Mouse (Mus musculus) spleen, adult 12 weeks (tissue): ENCODE data around the gene Itga1.

Experiments
- DNase-seq: peaks from one replicate; pipeline ENCODE4 v3.0.0; 2022; ENCODE audit warnings: low spot score

The Itga1 gene

GRCm38 (mm10) chr13:115098227-115098626 lies 3.5 kb downstream of the Itga1 start:
- no peak for DNase-seq

- no peak for DNase-seq
These were observed 4.8 kb downstream of the Itga1 start for GRCm38 (mm10) chr13:115096965-115097364.

GRCm38 (mm10) chr13:115096216-115096615 lies 5.5 kb downstream of the Itga1 start:
- DNase-seq = no peak

GRCm38 (mm10) chr13:115095392-115095791 lies 6.4 kb downstream of the Itga1 start:
- DNase-seq = no peak

GRCm38 (mm10) chr13:115091511-115091910 lies 10.3 kb downstream of the Itga1 start:
- no peak for DNase-seq

- peak; percentile 17 for DNase-seq
These were observed 10.8 kb downstream of the Itga1 start for GRCm38 (mm10) chr13:115090977-115091445.

GRCm38 (mm10) chr13:115090069-115090976 lies 11.4 kb downstream of the Itga1 start, which contains the start of gene Pelo:
TSS of gene Pelo (minus strand) at chr13:115090186.
- DNase-seq = peak; percentile 93

GRCm38 (mm10) chr13:115089395-115090025 lies 12.3 kb downstream of the Itga1 start:
- peak; percentile 37 for DNase-seq

GRCm38 (mm10) chr13:115089020-115089394 lies 12.8 kb downstream of the Itga1 start:
- DNase-seq = no peak

- no peak for DNase-seq
These were observed 15.8 kb downstream of the Itga1 start for GRCm38 (mm10) chr13:115085974-115086373.

- DNase-seq = no peak
These were observed 19.4 kb downstream of the Itga1 start for GRCm38 (mm10) chr13:115082339-115082738.

- DNase-seq = no peak
These were observed 21.7 kb downstream of the Itga1 start for GRCm38 (mm10) chr13:115079996-115080585.

GRCm38 (mm10) chr13:115078997-115079685 lies 22.6 kb downstream of the Itga1 start:
- no peak for DNase-seq

- DNase-seq = no peak
These were observed 24.2 kb downstream of the Itga1 start for GRCm38 (mm10) chr13:115077346-115078134.

GRCm38 (mm10) chr13:115072386-115072785 lies 29.4 kb downstream of the Itga1 start:
- no peak for DNase-seq

GRCm38 (mm10) chr13:115071431-115071830 lies 30.3 kb downstream of the Itga1 start:
- no peak for DNase-seq

GRCm38 (mm10) chr13:115067968-115068330 lies 33.8 kb downstream of the Itga1 start:
- DNase-seq = no peak

- no peak for DNase-seq
These were observed 34.3 kb downstream of the Itga1 start for GRCm38 (mm10) chr13:115067324-115067967.

GRCm38 (mm10) chr13:115057555-115057954 lies 44.2 kb downstream of the Itga1 start:
- DNase-seq = no peak

- DNase-seq = no peak
These were observed 47.0 kb downstream of the Itga1 start for GRCm38 (mm10) chr13:115054783-115055182.

GRCm38 (mm10) chr13:115052568-115052967 lies 49.2 kb downstream of the Itga1 start:
- no peak for DNase-seq
